In genomic region chr2:38938007-38938406, GRCm38 (mm10) we compare ENCODE assay signal across 22 mouse cellular contexts. TPM values are rescaled to one million over a fixed set of nuclear protein-coding genes. Genes with fewer than 3 reads are reported as not detected.
A peak's percentile ranks its signal among the peaks of the same experiment; 100 is the strongest.
DNase-seq lines count a peak whose midpoint lies in the region; ATAC-seq and TF ChIP-seq lines count a peak whose summit lies in the region.
"Had no signal": no experiment of that assay in that cellular context is flagged by ENCODE, and none has a peak within 500 bp of the region (broad histone marks: within the 10 kb centered on the region; RNA-seq: fewer than 3 reads in every experiment).

No protein-coding gene starts in this region.

- H3K9me3 ChIP-seq in liver, embryonic 12.5 days (replicated peaks) = no peaks in the 10 kb centered on the region
- H3K9me3 ChIP-seq in liver, postnatal 0 days (ENCODE audit: low read length) = no peaks in the 10 kb centered on the region
- H3K9me3 ChIP-seq: heart, embryonic 12.5 days; hindbrain, embryonic 13.5 days; midbrain, embryonic 12.5 days; neural tube, embryonic 13.5 days had no signal

- no peak for TF ChIP-seq CTCF in liver, postnatal 0 days (IDR thresholded peaks at IDR 0.05; ENCODE audit: low read depth)

- no peaks in the 10 kb centered on the region for H3K36me3 ChIP-seq in liver, embryonic 12.5 days
- no peaks in the 10 kb centered on the region for H3K36me3 ChIP-seq in liver, postnatal 0 days (replicated peaks; ENCODE audit: insufficient read depth, low read length)
- H3K36me3 ChIP-seq: heart, embryonic 12.5 days; hindbrain, embryonic 13.5 days; midbrain, embryonic 12.5 days; neural tube, embryonic 13.5 days had no signal

- H3K4me3 ChIP-seq in liver, embryonic 12.5 days = no peak overlapping the region
- no peak overlapping the region for H3K4me3 ChIP-seq in liver, postnatal 0 days (ENCODE audit: low read depth, low read length)
- H3K4me3 ChIP-seq: heart, adult 2 months; heart, embryonic 12.5 days; hindbrain, embryonic 13.5 days; midbrain, embryonic 12.5 days; neural tube, embryonic 13.5 days had no signal

- no peak overlapping the region for H3K4me2 ChIP-seq in liver, embryonic 12.5 days
- no peak overlapping the region for H3K4me2 ChIP-seq in liver, postnatal 0 days (ENCODE audit: low read depth, low read length)
- H3K4me2 ChIP-seq: heart, embryonic 12.5 days; hindbrain, embryonic 13.5 days; midbrain, embryonic 12.5 days; neural tube, embryonic 13.5 days had no signal

- WGBS in liver, embryonic 12.5 days (ENCODE audit: insufficient replicate concordance) = 58% methylated on average over 1 of the region's 1 CpGs
- 82% methylated on average over 1 of the region's 1 CpGs for WGBS in liver, postnatal 0 days (ENCODE audit: insufficient replicate concordance)

- peaks cover 7% of the 10 kb centered on the region; the same call in 1 of the 2 replicates for H3K4me1 ChIP-seq in liver, embryonic 12.5 days
- H3K4me1 ChIP-seq in liver, postnatal 0 days (ENCODE audit: insufficient read depth) = no peaks in the 10 kb centered on the region

- H3K9ac ChIP-seq in liver, embryonic 12.5 days = 0 out of 2 replicates have a peak overlapping the region, but pooled peaks have one; percentile 15
- no peak overlapping the region for H3K9ac ChIP-seq in liver, postnatal 0 days (replicated peaks)
- H3K9ac ChIP-seq: heart, embryonic 12.5 days; hindbrain, embryonic 13.5 days; midbrain, embryonic 12.5 days; neural tube, embryonic 13.5 days had no signal

- TF ChIP-seq EP300 in liver, postnatal 0 days (IDR thresholded peaks at IDR 0.05; ENCODE audit: low read depth) = no peak

- peak; percentile 67 for ATAC-seq in liver, embryonic 12.5 days
- peak; percentile 33; the same call in 1 of the 2 replicates for ATAC-seq in liver, postnatal 0 days
- ATAC-seq: forebrain, embryonic 14.5 days; intestine, embryonic 16.5 days had no signal

- H3K27me3 ChIP-seq in liver, embryonic 12.5 days (replicated peaks) = peaks cover 28% of the 10 kb centered on the region; the same call in 1 of the 2 replicates
- H3K27me3 ChIP-seq in liver, postnatal 0 days (ENCODE audit: insufficient read depth, low read length) = no peaks in the 10 kb centered on the region
- H3K27me3 ChIP-seq: heart, embryonic 12.5 days; hindbrain, embryonic 13.5 days; neural tube, embryonic 13.5 days had no signal

- H3K27ac ChIP-seq in liver, embryonic 12.5 days = no peak overlapping the region
- no peak overlapping the region for H3K27ac ChIP-seq in liver, postnatal 0 days (ENCODE audit: low read depth)
- H3K27ac ChIP-seq: heart, adult 2 months; hindbrain, embryonic 13.5 days; midbrain, embryonic 12.5 days; neural tube, embryonic 13.5 days had no signal

- peak; percentile 14 to 59 for DNase-seq in spleen, postnatal 4 days (ENCODE audit: low spot score in 2 of 2)
- DNase-seq in spleen, adult 18-20 months = no peak
- no peak for DNase-seq in liver, postnatal 0 days
- no peak for DNase-seq in kidney, postnatal 4 days
- no peak for DNase-seq in embryo, embryonic 11 days
- DNase-seq: adrenal gland, postnatal 25 days; B cell, adult 2 months; cerebellum, adult 2 months; cerebellum, postnatal 14 days; heart, adult 2 months; heart, postnatal 4 days; kidney, adult 8-10 months; kidney, postnatal 10 days; layer of hippocampus, adult 9-11 months; right cerebral cortex, postnatal 14 days had no signal

RNA-seq across cellular contexts. Expression of gene Olfml2a, which starts 6.2 kb away (rescaled TPM):
- 0.12 and 0.13 TPM in 2 replicates for polyA plus RNA-seq in liver, embryonic 12.5 days (2016; fragmentation: Nextera tagmentation; extraction: Ambion mirVana)
- 0.06 and 0.12 TPM in 2 replicates for polyA plus RNA-seq in liver, postnatal 0 days (2015; fragmentation: Nextera tagmentation; extraction: Ambion mirVana)

RNA-seq across cellular contexts. Expression of gene Nr6a1, which starts 10.5 kb away (rescaled TPM):
- polyA plus RNA-seq in liver, embryonic 12.5 days (2016; fragmentation: Nextera tagmentation; extraction: Ambion mirVana) = 2.1 and 2.4 TPM in 2 replicates
- polyA plus RNA-seq in liver, postnatal 0 days (2015; fragmentation: Nextera tagmentation; extraction: Ambion mirVana) = 0.83 and 1.1 TPM in 2 replicates

RNA-seq across cellular contexts. Expression of gene Wdr38, which starts 59.3 kb away (rescaled TPM):
- polyA plus RNA-seq in liver, embryonic 12.5 days (2016; fragmentation: Nextera tagmentation; extraction: Ambion mirVana) = 0.89 and 1.3 TPM in 2 replicates
- polyA plus RNA-seq in liver, postnatal 0 days (2015; fragmentation: Nextera tagmentation; extraction: Ambion mirVana) = 0.53 and 0.60 TPM in 2 replicates

Comparison
In these comparisons a context has a peak if more than half of its experiments do, and no peak if none do; other contexts are left out.
1. DNase-seq: peak in spleen, postnatal 4 days (2 of 2); none in spleen, adult 18-20 months (0 of 2), liver, postnatal 0 days (single experiment), kidney, postnatal 4 days (0 of 2) and embryo, embryonic 11 days (single experiment).